Mouse (Mus musculus) forebrain, embryonic 12.5 days (tissue): ENCODE results near the gene Lmf1. TPM values are rescaled to one million over a fixed set of nuclear protein-coding genes. Genes with fewer than 3 reads are reported as not detected.

Source experiments
- ATAC-seq: fragments of 200-750 bp; cut with Nextera tagmentation; 2 replicates; pipeline ENCODE4 v1.8.0; 2017; ENCODE audit warnings: moderate TSS enrichment; ENCODE audit not compliant: low FRiP score
- H3K27ac ChIP-seq: fragments of 300-500 bp; sonication (generic); 2 replicates; pipeline ENCODE4 v1.5.1; 2016; ENCODE audit warnings: mild to moderate bottlenecking
- H3K27me3 ChIP-seq: fragments of 300-500 bp; sonication (generic); 2 replicates; pipeline ENCODE4 v1.6.1; 2016; ENCODE audit warnings: mild to moderate bottlenecking
- H3K36me3 ChIP-seq: fragments of 300-500 bp; sonication (generic); replicated peaks from 2 replicates; pipeline ENCODE4 v1.6.1; 2016; ENCODE audit warnings: mild to moderate bottlenecking
- H3K4me1 ChIP-seq: fragments of 300-500 bp; sonication (generic); 2 replicates; pipeline ENCODE4 v1.6.1; 2016
- H3K4me2 ChIP-seq: fragments of 300-500 bp; sonication (generic); 2 replicates; pipeline ENCODE4 v1.6.1; 2016; ENCODE audit warnings: mild to moderate bottlenecking, moderate library complexity
- H3K4me3 ChIP-seq: fragments of 300-500 bp; sonication (generic); replicated peaks from 2 replicates; pipeline ENCODE4 v1.5.1; 2016; ENCODE audit warnings: mild to moderate bottlenecking
- H3K9ac ChIP-seq: fragments of 300-500 bp; sonication (generic); 2 replicates; pipeline ENCODE4 v1.6.1; 2016; ENCODE audit warnings: mild to moderate bottlenecking
- H3K9me3 ChIP-seq: fragments of 300-500 bp; sonication (generic); 2 replicates; pipeline ENCODE4 v1.6.1; 2016
- WGBS: fragments of 180-500 bp; shearing (Covaris S2); methylation state at CpG from one replicate; pipeline ENCODE4 v1.1.7; 2016; 5-methylcytosine and 5-hydroxymethylcytosine counted together
- polyA plus RNA-seq: library from polyadenylated mRNA; unstranded; fragments of >200 nt; fragmentation: Nextera tagmentation; extraction: Ambion mirVana; gene quantifications from 2 replicates; pipeline ENCODE4 v1.2.1, GENCODE M21; 2016

The Lmf1 gene
- polyA plus RNA-seq, 1 experiment from 2014 or later, result 21.0 TPM

DNA sequence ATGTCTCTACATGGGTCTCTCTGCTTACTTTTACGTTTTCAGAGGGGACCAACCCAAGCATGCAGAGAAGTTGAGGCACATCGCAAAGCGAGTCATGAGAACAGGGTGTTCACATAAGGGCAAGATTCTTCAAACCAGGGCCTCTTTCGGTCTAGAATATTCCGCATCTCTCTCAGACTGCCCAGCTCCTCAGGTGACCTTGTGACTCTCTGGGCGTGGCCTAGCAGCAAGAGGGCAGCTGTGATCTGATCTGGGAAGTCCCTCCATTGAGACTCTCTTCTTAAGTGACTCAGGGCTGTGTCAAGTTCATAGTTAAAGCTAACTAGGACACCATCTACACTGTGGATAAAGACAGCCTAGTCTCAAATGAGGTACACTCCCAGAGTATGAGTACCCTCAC is 34.4 kb downstream of the Lmf1 start:
- H3K4me3 ChIP-seq, result no peak overlapping the region
- H3K4me2 ChIP-seq, result no peak overlapping the region
- no peak for ATAC-seq
- H3K27me3 ChIP-seq, result no peaks in the 10 kb centered on the region
- H3K9me3 ChIP-seq, result no peaks in the 10 kb centered on the region
- H3K9ac ChIP-seq, result no peak overlapping the region
- H3K36me3 ChIP-seq, result peaks cover 22% of the 10 kb centered on the region
- no peak overlapping the region for H3K27ac ChIP-seq
- peaks cover 32% of the 10 kb centered on the region for H3K4me1 ChIP-seq
- WGBS, result 96% methylated on average over 6 of the region's 6 CpGs

DNA sequence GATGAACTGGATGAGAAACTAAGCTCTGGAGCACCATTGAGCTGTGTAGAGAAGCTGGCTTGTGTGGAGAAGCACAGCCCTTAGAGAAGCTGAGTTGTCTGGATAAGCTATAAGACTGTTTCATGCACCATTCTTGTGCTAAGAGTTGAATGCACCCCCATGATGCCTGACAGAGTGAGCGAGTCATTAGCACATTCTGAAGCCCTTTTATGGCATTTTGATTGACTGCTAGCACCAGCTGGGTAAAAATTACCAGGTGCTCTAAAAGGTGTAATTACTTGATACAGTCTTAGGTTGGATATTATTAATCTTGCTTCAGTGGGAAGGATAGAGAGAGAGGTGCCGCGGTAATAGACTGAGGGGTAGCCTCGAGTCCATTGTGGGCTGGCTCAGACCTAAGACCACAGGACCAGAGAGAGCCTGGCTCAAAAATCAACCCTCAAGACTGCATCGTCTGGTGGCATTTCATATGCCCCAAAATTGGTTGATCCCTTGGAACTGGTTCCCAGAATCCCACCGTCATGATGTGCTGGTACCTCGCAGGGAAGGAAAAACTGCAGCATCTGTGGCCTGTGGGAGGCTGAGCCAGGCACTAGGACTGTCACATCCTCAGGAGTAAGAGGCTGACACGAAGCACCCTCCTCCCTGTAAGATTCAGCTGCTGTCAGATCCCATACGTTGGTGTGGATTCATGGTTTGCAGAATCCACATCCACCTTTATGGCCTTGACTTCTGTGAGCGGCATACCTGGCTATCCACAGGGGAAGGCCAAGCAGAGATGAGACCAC is 36.0 kb downstream of the Lmf1 start:
- H3K4me1 ChIP-seq, result peaks cover 25% of the 10 kb centered on the region
- H3K4me2 ChIP-seq, result no peak overlapping the region
- no peak overlapping the region for H3K9ac ChIP-seq
- no peaks in the 10 kb centered on the region for H3K9me3 ChIP-seq
- no peak for ATAC-seq
- no peak overlapping the region for H3K27ac ChIP-seq
- WGBS, result 92% methylated on average over 10 of the region's 10 CpGs
- H3K4me3 ChIP-seq, result no peak overlapping the region
- no peaks in the 10 kb centered on the region for H3K27me3 ChIP-seq
- peaks cover 22% of the 10 kb centered on the region for H3K36me3 ChIP-seq

DNA sequence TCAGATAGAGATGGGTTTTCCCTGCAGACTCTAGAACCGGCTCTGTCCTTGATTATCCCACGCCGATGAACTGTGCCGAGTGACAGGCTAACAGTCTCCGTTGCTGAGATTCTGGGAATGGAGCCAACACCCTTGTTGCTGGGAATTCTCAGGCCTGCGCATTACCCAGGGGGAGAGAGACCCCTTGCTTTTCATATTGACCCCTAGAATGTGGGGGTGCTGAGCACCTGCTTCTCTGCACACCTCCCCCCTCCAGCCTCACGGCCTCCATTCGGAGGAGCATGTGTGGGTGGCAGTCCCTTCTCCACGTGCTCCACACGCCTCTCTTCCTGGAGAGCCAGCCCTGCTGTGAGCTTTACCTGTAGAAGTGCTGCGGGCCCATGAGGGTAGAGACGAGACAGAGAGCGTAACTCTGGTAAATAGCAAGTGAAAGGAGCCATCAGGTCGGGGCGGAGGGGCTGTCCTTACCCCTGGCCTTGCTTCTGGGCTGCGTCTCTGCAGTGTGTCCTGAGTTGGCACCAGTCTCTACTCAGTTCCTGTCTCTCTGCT is 39.7 kb downstream of the Lmf1 start:
- no peaks in the 10 kb centered on the region for H3K9me3 ChIP-seq
- H3K27ac ChIP-seq, result peak overlapping the region; percentile 74
- H3K4me1 ChIP-seq, result peaks cover 14% of the 10 kb centered on the region
- no peak overlapping the region for H3K9ac ChIP-seq
- H3K36me3 ChIP-seq, result 0 out of 2 replicates have a peak, but pooled peaks cover 10% of the 10 kb centered on the region
- H3K4me2 ChIP-seq, result no peak overlapping the region
- 55% methylated on average over 16 of the region's 16 CpGs for WGBS
- peak; percentile 67; the same call in 1 of the 2 replicates for ATAC-seq
- no peak overlapping the region for H3K4me3 ChIP-seq
- no peaks in the 10 kb centered on the region for H3K27me3 ChIP-seq

DNA sequence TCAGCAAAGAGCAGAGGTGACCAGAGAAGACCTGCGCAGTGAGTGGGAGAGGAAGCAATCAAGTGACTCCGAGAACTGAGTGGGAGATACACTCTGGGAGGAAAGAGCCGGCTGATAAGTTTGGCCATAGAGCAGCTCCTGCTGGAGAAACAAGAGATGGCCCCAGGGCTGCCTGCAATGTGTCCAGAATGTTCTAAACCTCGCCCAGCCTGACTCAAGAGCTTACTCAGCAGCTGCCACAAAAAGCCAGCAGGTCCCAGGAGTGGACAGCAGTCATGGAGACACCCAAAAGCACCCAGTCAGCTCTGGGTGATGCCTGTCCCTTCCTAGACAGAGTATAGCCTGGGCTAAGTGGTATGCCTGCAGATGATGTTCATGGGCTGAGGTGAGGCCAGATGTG is 44.6 kb downstream of the Lmf1 start:
- Histone ChIP-seq H3K27ac (no peak overlapping the region), H3K27me3 (no peaks in the 10 kb centered on the region), H3K4me3 (no peak overlapping the region), H3K36me3 (no peaks in the 10 kb centered on the region; the same call in 1 of the 2 replicates), H3K4me2 (no peak overlapping the region), H3K9ac (no peak overlapping the region), H3K9me3 (no peaks in the 10 kb centered on the region), H3K4me1 (peaks cover 43% of the 10 kb centered on the region)
- no peak for ATAC-seq
- 90% methylated on average over 4 of the region's 4 CpGs for WGBS

DNA sequence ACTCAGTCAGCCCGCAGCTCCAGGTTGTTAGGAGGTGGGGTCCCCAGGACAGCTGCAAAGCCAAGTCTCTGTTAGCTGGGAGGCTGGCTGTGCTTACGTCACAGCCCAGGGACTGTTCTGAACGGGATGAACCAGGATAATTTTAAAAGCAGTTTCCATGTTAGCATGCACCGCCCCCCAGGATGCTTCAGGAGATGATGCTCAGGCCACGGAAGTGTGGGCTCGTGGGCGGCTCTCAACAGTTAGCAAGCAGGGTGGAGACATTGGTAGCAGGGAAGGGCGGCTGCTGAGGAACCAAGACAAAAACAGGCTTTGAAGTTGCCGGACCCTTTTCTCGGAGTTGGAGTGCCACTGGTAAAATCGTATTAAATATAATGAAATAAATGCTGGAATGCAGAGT is 45.0 kb downstream of the Lmf1 start:
- 63% methylated on average over 11 of the region's 11 CpGs for WGBS
- H3K36me3 ChIP-seq, result no peaks in the 10 kb centered on the region; the same call in 1 of the 2 replicates

DNA sequence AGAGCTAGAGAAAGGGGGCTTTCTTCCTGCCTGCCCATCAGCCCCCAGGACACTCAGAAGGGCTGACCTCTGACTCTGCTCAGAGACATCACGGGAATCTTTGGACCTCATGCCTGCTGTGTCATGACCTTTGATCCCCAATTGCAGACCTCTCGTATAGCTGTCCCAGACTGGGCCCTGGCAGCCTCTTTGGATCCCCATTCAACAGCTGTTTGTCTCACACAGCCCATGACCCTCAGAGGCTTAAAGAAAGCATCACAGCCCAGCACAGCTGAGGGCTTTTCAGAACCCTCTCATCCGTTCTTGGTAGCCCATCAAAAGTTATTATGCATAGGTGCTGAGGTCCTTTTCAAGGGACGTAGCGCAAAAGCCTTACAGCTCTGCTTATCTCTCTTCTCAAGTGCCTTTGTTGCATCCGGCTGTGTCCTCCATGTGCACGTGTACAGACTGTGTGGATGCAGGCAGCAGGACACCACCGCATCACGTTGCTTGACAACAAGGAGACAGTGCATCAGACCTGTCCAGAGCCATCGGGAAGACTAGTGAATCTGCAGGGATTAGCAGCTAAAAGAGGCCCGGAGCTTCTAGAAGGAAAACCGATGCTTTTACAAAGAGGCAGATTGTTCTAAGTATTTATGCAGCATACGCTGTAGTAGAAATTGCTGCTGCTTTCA is 45.7 kb downstream of the Lmf1 start:
- Histone ChIP-seq H3K4me2 (no peak overlapping the region), H3K27me3 (no peaks in the 10 kb centered on the region), H3K36me3 (no peaks in the 10 kb centered on the region; the same call in 1 of the 2 replicates), H3K9me3 (no peaks in the 10 kb centered on the region), H3K4me1 (peaks cover 35% of the 10 kb centered on the region), H3K9ac (no peak overlapping the region), H3K4me3 (no peak overlapping the region), H3K27ac (0 out of 2 replicates have a peak overlapping the region, but pooled peaks have one; percentile 13)
- ATAC-seq, result no peak
- 52% methylated on average over 13 of the region's 13 CpGs for WGBS

More for the DNA sequence above, 45.0 kb downstream of the Lmf1 start:
- no peak for ATAC-seq
- H3K4me3 ChIP-seq, result no peak overlapping the region
- H3K4me2 ChIP-seq, result no peak overlapping the region
- no peak overlapping the region for H3K9ac ChIP-seq
- H3K9me3 ChIP-seq, result no peaks in the 10 kb centered on the region
- no peaks in the 10 kb centered on the region for H3K27me3 ChIP-seq
- no peak overlapping the region for H3K27ac ChIP-seq
- peaks cover 38% of the 10 kb centered on the region for H3K4me1 ChIP-seq

DNA sequence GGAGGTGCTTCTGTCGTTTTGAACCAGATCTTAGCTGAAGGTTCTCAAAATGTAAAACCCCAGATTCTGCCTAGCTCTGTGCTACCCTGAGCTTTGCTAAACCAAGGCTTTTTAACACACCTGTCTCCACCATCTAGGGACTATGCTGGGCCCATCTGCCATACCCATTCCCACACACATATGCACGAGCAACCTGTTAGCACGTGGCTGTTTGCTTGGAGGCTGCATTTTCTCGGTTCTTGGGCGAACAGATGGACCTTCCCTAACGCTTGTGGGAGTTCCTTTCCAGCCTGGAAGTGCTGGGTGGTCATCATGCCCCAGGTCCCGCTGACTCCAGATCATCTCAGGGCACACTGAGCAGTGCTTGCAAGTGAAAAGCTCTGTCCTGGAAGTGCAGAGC is 46.4 kb downstream of the Lmf1 start:
- peaks cover 35% of the 10 kb centered on the region for H3K4me1 ChIP-seq
- no peak overlapping the region for H3K4me3 ChIP-seq
- no peak for ATAC-seq
- no peaks in the 10 kb centered on the region; the same call in 1 of the 2 replicates for H3K36me3 ChIP-seq
- no peak overlapping the region for H3K4me2 ChIP-seq
- no peaks in the 10 kb centered on the region for H3K27me3 ChIP-seq
- 84% methylated on average over 7 of the region's 7 CpGs for WGBS
- no peak overlapping the region for H3K9ac ChIP-seq
- H3K9me3 ChIP-seq, result no peaks in the 10 kb centered on the region
- 0 out of 2 replicates have a peak overlapping the region, but pooled peaks have one; percentile 37 for H3K27ac ChIP-seq

DNA sequence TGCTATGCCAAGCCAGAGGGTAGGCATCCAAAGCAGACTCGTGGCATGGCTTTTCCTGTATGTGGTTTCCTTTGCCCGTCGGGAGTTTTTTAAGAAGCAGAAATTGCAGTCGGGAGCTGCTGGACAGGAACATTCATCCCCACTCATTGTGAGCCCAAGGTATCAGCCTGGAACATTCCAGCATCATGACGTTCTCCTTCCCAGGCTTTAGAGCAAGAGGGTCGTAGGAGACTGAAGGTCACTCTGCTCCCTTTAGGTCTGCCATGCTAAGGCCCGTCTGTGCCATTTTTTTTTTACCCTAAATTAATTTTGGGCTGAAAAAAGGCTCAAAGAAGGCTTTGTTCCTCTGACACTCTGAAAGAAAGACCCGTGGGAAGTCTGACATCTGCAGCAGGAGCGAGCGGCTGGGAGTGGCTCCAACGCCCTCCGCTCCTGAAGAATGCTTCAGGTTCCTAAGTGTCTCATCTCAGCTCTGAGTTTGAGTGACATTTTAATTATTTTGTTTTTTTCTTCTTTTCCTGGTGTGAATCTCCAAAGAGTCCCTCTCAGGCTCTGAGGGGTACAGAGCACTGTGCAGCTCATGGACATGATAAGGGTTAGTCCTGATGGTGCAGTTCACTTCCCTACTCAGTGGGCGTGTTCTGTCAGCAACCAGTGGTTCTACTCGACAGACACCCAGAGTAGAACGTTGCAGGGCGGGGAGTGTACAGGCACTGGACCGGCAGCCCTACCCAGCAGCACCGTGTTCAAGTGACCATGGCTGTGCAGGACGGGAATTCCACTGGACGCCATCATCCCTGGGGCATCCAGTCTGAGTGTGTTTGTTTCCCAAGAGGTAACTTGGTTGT is 47.5 kb downstream of the Lmf1 start:
- 52% methylated on average over 20 of the region's 20 CpGs for WGBS
- no peaks in the 10 kb centered on the region; the same call in 1 of the 2 replicates for H3K36me3 ChIP-seq
- ATAC-seq, result 0 out of 2 replicates have a peak, but pooled peaks have one; percentile 30
- H3K4me2 ChIP-seq, result no peak overlapping the region
- no peaks in the 10 kb centered on the region for H3K27me3 ChIP-seq
- H3K4me3 ChIP-seq, result no peak overlapping the region
- peak overlapping the region; percentile 47; the same call in 1 of the 2 replicates for H3K27ac ChIP-seq
- H3K9ac ChIP-seq, result no peak overlapping the region
- H3K4me1 ChIP-seq, result peaks cover 35% of the 10 kb centered on the region
- no peaks in the 10 kb centered on the region for H3K9me3 ChIP-seq

DNA sequence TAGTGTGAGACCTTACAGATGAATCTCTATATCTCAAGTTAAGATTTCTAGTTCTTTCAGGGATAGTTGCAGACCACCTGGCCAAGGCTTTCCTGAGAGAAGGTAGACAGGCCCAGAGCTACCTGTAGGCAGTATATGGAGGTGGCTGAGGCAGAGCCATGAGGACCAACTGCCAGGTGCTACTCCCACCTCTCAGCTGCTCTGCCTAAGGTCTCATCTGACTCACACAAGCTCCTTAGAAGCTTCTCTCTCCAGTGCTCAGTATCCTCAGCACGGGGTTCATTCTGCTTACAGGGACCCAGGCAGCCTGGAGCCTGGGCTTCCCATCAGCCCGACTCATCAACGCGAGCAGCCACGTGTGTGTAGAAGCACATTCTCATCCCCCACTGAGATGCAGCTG is 51.4 kb downstream of the Lmf1 start:
- Histone ChIP-seq H3K9me3 (no peaks in the 10 kb centered on the region), H3K27ac (no peak overlapping the region), H3K4me1 (peaks cover 24% of the 10 kb centered on the region), H3K4me3 (no peak overlapping the region), H3K9ac (no peak overlapping the region), H3K4me2 (no peak overlapping the region), H3K36me3 (peaks cover 26% of the 10 kb centered on the region), H3K27me3 (no peaks in the 10 kb centered on the region)
- WGBS, result 89% methylated on average over 5 of the region's 5 CpGs
- ATAC-seq, result no peak

DNA sequence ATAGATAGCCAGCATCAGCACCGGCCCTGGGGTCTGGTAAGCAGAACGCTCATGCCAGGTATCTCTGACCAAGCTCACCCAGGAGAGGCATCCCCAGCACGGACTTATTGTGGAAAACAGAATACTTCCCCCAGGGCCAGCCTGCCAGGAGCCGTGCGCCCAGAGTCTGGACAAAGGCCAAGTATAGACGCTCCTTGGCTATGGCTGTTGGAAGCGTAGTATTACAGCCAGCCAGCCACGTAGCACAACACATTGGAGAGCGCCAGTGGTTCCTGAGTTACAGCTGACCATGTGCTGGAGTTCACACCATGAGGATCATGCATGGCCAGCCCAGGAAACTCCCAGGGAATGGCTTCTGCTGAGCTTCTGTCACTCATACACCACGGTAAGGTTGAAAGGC is 55.2 kb downstream of the Lmf1 start:
- Histone ChIP-seq H3K4me2 (no peak overlapping the region), H3K4me3 (no peak overlapping the region), H3K4me1 (peaks cover 11% of the 10 kb centered on the region), H3K36me3 (peaks cover 32% of the 10 kb centered on the region), H3K9me3 (no peaks in the 10 kb centered on the region), H3K27me3 (no peaks in the 10 kb centered on the region), H3K9ac (no peak overlapping the region), H3K27ac (no peak overlapping the region)
- ATAC-seq, result no peak
- 88% methylated on average over 10 of the region's 10 CpGs for WGBS

DNA sequence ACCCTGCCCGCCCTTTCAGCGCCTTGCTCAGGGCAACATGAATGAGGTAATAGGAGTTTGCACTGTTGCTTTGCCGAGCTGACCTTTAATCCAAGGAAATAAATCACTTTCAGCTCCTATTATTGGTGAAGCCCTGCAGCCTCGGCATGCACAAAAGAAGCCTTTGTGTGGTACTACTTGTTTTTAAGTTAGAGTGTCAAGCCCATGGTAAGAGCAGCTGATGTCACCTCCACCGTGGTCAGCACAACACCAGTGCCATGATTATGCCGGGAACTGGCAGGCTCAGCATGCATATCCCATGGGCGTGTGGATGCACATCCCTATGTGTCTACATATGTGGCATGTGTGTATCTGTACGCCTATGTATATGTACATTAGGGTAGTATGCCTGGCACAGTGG is 56.5 kb downstream of the Lmf1 start:
- Histone ChIP-seq H3K36me3 (peaks cover 32% of the 10 kb centered on the region), H3K9ac (peak overlapping the region; percentile 12; the same call in 1 of the 2 replicates), H3K9me3 (no peaks in the 10 kb centered on the region), H3K4me1 (peaks cover 11% of the 10 kb centered on the region), H3K27ac (peak overlapping the region; percentile 46; the same call in 1 of the 2 replicates), H3K27me3 (no peaks in the 10 kb centered on the region), H3K4me2 (no peak overlapping the region), H3K4me3 (no peak overlapping the region)
- ATAC-seq, result no peak
- 42% methylated on average over 8 of the region's 8 CpGs for WGBS

DNA sequence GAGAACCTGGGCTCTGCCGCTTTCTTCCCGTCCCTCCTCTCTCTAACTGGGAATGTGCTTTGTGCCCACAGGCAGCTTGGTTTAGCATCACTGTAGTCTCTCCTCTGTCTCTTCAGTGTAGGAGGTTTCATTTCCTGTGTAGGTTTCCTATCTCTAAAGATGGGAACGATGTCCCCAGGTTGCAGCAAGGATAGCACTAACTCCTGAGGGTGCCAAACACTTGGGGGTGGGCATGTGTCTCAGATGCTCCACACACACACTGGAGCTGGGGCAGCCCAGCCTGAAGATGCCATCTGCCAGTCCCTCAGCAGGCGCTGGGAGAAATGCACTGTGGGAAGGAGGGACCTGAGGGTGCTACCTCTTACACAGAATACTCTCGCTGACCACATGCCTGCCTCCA is 56.9 kb downstream of the Lmf1 start:
- 83% methylated on average over 5 of the region's 5 CpGs for WGBS
- no peaks in the 10 kb centered on the region for H3K9me3 ChIP-seq
- no peak; the same call in 1 of the 2 replicates for ATAC-seq
- no peaks in the 10 kb centered on the region for H3K27me3 ChIP-seq
- H3K27ac ChIP-seq, result no peak overlapping the region
- H3K4me2 ChIP-seq, result no peak overlapping the region
- H3K36me3 ChIP-seq, result peaks cover 32% of the 10 kb centered on the region
- H3K4me1 ChIP-seq, result peaks cover 11% of the 10 kb centered on the region
- H3K9ac ChIP-seq, result no peak overlapping the region
- H3K4me3 ChIP-seq, result no peak overlapping the region
